Mouse (Mus musculus): ENCODE data around the gene Rassf7. TPM values are rescaled to one million over a fixed set of nuclear protein-coding genes. Genes with fewer than 3 reads are reported as not detected.

Gene Rassf7
- polyA plus RNA-seq, 1 experiment from 2014 or later = 16.1 TPM

DNA sequence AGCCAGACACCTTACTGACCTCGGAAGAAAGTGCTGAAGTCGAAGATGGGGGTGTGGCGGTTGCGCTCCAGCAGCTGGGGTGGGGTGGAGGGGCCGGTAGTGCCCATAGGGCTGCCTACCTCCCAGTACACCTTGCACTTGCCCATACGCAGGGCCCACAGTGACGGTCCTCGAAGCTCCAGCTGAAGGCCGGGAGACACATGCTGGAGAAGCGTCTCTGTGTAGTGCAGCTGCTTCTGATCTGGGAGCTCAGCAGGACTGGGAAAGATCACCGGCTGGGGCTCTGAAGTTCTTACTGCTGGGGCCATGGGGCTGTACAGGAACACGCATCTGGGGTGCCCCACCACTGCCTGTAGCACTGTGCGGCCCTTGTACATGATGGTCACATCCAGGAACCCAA is 48.0 kb downstream of the Rassf7 start:
- 88% methylated on average over 13 of the region's 13 CpGs for WGBS
- no peak overlapping the region for H3K27ac ChIP-seq (ENCODE audit: low read length)
- H3K36me3 ChIP-seq (ENCODE audit: control insufficient read depth, insufficient read depth) = peaks cover 54% of the 10 kb centered on the region

DNA sequence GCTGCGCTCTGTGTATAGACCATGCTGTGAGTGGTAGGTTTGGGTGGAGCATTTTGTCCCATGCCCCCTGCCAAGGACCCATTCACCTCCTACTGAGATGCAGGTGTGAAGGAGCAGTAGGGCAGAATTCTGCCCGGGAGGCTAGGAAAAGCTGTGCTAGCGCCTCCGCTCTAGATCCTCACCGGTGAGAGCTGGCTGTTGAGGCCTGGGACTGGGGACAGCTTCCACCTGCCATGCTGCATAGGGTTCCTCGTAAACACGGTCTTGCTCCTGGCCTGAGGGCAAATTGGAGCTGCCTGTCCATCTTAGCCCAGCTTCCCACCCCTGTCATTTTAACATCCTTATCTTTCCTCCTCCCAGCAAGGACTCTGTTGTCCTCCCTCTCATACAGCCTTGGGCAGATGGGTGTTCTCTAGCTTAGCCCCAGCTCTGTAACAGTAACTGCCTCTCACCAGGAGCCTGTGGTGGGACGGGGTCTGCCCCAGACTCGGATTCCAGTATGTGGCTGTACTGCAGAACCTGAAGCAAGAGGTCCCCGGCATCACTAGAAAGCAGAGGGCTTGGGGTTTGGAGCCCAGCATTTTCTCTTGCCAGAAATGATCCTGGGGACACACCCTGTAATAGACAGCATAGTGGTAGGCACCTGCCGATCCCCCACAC is 48.5 kb downstream of the Rassf7 start:
- Histone ChIP-seq H3K9ac (ENCODE audit: low read length) (no peak overlapping the region), H3K4me1 (ENCODE audit: control insufficient read depth, insufficient read depth, low read length) (peaks cover 12% of the 10 kb centered on the region), H3K36me3 (ENCODE audit: control insufficient read depth, insufficient read depth) (peaks cover 48% of the 10 kb centered on the region), H3K4me2 (ENCODE audit: low read depth, low read length) (no peak overlapping the region), H3K4me3 (ENCODE audit: low read length) (no peak overlapping the region), H3K27me3 (ENCODE audit: control insufficient read depth, insufficient read depth, low read length) (no peaks in the 10 kb centered on the region), H3K9me3 (replicated peaks; ENCODE audit: control insufficient read depth, low read length) (no peaks in the 10 kb centered on the region), H3K27ac (ENCODE audit: low read length) (no peak overlapping the region)
- ATAC-seq (replicated peaks; ENCODE audit: extremely low read depth, insufficient read depth, low FRiP score) = no peak
- WGBS = 73% methylated on average over 11 of the region's 11 CpGs

More for the DNA sequence above, 48.0 kb downstream of the Rassf7 start:
- Histone ChIP-seq H3K27me3 (ENCODE audit: control insufficient read depth, insufficient read depth, low read length) (no peaks in the 10 kb centered on the region), H3K4me3 (ENCODE audit: low read length) (no peak overlapping the region), H3K4me2 (ENCODE audit: low read depth, low read length) (no peak overlapping the region), H3K4me1 (ENCODE audit: control insufficient read depth, insufficient read depth, low read length) (peaks cover 12% of the 10 kb centered on the region), H3K9me3 (replicated peaks; ENCODE audit: control insufficient read depth, low read length) (no peaks in the 10 kb centered on the region), H3K9ac (ENCODE audit: low read length) (no peak overlapping the region)
- ATAC-seq (replicated peaks; ENCODE audit: extremely low read depth, insufficient read depth, low FRiP score) = no peak

DNA sequence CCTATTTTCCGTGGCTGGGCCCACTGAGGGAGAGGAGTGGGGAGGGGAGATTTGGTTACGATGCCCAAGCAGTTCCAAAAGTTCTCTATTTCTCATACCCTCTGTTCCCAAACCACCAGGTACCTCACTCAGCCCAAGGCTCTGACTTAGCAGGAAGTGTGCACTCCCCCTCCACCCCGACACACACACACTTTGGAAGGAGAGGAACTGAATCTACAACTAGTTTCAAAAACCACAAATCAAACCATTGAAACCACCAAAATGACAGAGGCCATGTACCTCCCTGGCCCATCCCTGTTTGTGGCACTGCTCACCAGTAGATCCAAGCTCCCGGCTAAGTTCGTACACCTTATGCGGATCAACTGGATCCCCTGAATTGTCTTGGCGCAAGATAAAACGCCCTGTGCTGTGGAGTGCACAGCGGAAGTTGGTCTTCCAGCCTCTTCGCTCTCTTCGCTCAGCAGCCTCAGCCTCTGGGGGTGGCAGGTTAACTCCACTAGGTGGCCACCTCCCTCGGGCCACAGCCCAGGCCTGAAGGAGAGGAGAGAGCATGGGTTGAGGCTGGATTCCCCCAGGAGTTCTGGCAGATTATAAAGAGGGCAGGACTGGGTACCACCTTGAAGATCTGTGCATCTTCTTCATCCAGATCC is 49.2 kb downstream of the Rassf7 start:
- Histone ChIP-seq H3K4me3 (ENCODE audit: low read length) (peak overlapping the region; percentile 84), H3K4me2 (ENCODE audit: low read depth, low read length) (peak overlapping the region; percentile 96), H3K27me3 (ENCODE audit: control insufficient read depth, insufficient read depth, low read length) (no peaks in the 10 kb centered on the region), H3K9ac (ENCODE audit: low read length) (peak overlapping the region; percentile 41), H3K9me3 (replicated peaks; ENCODE audit: control insufficient read depth, low read length) (no peaks in the 10 kb centered on the region), H3K27ac (ENCODE audit: low read length) (no peak overlapping the region), H3K36me3 (ENCODE audit: control insufficient read depth, insufficient read depth) (peaks cover 41% of the 10 kb centered on the region), H3K4me1 (ENCODE audit: control insufficient read depth, insufficient read depth, low read length) (peaks cover 12% of the 10 kb centered on the region)
- ATAC-seq (replicated peaks; ENCODE audit: extremely low read depth, insufficient read depth, low FRiP score) = peak; percentile 49; the same call in 1 of the 2 replicates
- 25% methylated on average over 12 of the region's 12 CpGs for WGBS

DNA sequence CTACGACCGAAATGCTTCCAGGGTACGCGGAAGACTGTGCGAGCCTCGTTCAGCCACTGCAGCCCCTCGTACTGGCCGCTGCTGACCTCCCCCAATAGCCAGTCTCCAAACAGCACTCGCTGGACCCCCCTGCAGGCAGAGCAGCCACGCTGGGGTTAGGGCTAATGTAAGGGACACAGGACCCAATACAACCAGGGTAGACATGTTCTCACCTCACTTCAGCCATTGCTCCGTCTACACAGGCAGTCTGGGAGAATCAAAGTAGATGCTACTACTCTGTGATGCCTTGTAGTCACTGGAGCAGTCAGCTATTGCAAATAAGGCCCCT is 49.7 kb downstream of the Rassf7 start:
- ATAC-seq (replicated peaks; ENCODE audit: extremely low read depth, insufficient read depth, low FRiP score) = no peak
- H3K4me1 ChIP-seq (ENCODE audit: control insufficient read depth, insufficient read depth, low read length) = peaks cover 12% of the 10 kb centered on the region
- H3K4me2 ChIP-seq (ENCODE audit: low read depth, low read length) = peak overlapping the region; percentile 96
- no peak overlapping the region for H3K27ac ChIP-seq (ENCODE audit: low read length)
- H3K9me3 ChIP-seq (replicated peaks; ENCODE audit: control insufficient read depth, low read length) = no peaks in the 10 kb centered on the region
- WGBS = 38% methylated on average over 11 of the region's 11 CpGs
- H3K36me3 ChIP-seq (ENCODE audit: control insufficient read depth, insufficient read depth) = peaks cover 37% of the 10 kb centered on the region
- no peaks in the 10 kb centered on the region for H3K27me3 ChIP-seq (ENCODE audit: control insufficient read depth, insufficient read depth, low read length)
- peak overlapping the region; percentile 41 for H3K9ac ChIP-seq (ENCODE audit: low read length)
- peak overlapping the region; percentile 84 for H3K4me3 ChIP-seq (ENCODE audit: low read length)

DNA sequence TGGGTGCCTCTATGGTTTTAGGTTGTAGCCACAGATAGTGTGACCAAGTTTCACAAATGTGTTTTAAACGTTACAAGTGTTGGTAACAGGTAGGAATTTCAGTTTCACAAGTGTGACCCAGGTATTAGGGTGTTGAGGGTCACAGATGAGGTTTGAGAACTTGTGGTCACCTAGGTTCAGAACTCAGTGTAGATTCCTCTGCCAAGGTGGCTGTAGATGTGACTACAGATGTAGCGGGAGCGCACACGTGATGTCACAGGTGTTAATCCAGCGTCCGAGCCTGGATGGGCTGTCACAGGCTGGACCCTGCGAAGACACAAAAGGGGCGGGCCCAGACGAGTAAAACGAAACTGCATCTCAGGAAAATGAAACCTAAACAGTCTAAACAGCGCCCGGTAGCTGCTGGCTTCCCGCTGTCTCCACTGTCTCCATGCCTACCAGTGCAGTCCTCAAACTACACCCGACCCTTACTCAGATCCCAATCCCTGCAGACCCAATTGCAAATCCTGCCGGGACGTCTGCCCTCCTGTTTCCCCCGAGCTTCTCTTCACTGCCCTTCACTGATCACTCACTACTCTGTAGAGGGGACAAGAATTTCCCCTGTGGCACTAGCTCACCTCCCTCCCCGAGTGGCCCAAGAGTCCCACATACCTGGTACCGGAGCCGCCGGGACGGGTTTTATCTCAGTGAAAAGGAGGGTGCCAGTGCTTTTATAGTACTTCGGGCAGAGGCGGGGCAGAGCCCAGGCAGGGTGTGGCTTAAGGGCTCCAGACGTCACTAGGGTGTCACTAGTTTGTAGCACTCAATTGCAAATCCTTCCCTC is 50.3 kb downstream of the Rassf7 start, which contains the start of gene Irf7:
TSS of gene Irf7 (minus strand) at position 743 of the 823 bp plus-strand sequence.
- peak within 1 kb of the TSS; percentile 83 for H3K9ac ChIP-seq (ENCODE audit: low read length)
- 9% methylated on average over 25 of the region's 25 CpGs for WGBS
- peak; percentile 56 for ATAC-seq (replicated peaks; ENCODE audit: extremely low read depth, insufficient read depth, low FRiP score)
- no peaks in the 10 kb centered on the region for H3K27me3 ChIP-seq (ENCODE audit: control insufficient read depth, insufficient read depth, low read length)
- H3K4me3 ChIP-seq (ENCODE audit: low read length) = peak within 1 kb of the TSS; percentile 84
- H3K27ac ChIP-seq (ENCODE audit: low read length) = peak within 1 kb of the TSS; percentile 31
- no peaks in the 10 kb centered on the region for H3K9me3 ChIP-seq (replicated peaks; ENCODE audit: control insufficient read depth, low read length)
- H3K4me2 ChIP-seq (ENCODE audit: low read depth, low read length) = peak within 1 kb of the TSS; percentile 96
- peaks cover 32% of the 10 kb centered on the region for H3K36me3 ChIP-seq (ENCODE audit: control insufficient read depth, insufficient read depth)
- peaks cover 12% of the 10 kb centered on the region for H3K4me1 ChIP-seq (ENCODE audit: control insufficient read depth, insufficient read depth, low read length)

MicroRNA genes within 50 kb of the gene (microRNA counts, 519-probe panel; counts per million panel counts)
- microRNA mmu-miR-210 = 3,372 counts per million, percentile 87 among the panel's probes with 10 or more counts

Small RNA genes within 50 kb of the gene (microRNA-seq; reads per million reads assigned to microRNA genes)
- gene Mir210 = 990 reads per million, percentile 79 among the genes with 10 or more reads in this experiment

Other genes with a start within 250 kb of the Rassf7 start
- gene Ifitm1, start 248.6 kb upstream of the Rassf7 start, polyA plus RNA-seq (2015; fragmentation: Nextera tagmentation; extraction: Ambion mirVana) = 24.0 and 34.8 TPM in 2 replicates
- 157 and 218 TPM in 2 replicates for gene Ifitm3, start 205.1 kb upstream of the Rassf7 start, polyA plus RNA-seq (2015; fragmentation: Nextera tagmentation; extraction: Ambion mirVana)
- gene Ifitm6, start 197.9 kb upstream of the Rassf7 start, polyA plus RNA-seq (2015; fragmentation: Nextera tagmentation; extraction: Ambion mirVana) = 1.0 and 1.3 TPM in 2 replicates
- not detected in 2 replicates for gene Gm17387, start 186.7 kb upstream of the Rassf7 start, polyA plus RNA-seq (2015; fragmentation: Nextera tagmentation; extraction: Ambion mirVana)
- gene B4galnt4, start 154.8 kb upstream of the Rassf7 start, polyA plus RNA-seq (2015; fragmentation: Nextera tagmentation; extraction: Ambion mirVana) = 0.54 and 0.97 TPM in 2 replicates
- 4.1 and 5.2 TPM in 2 replicates for gene Pkp3, start 137.6 kb upstream of the Rassf7 start, polyA plus RNA-seq (2015; fragmentation: Nextera tagmentation; extraction: Ambion mirVana)
- gene Sigirr, start 115.3 kb upstream of the Rassf7 start, polyA plus RNA-seq (2015; fragmentation: Nextera tagmentation; extraction: Ambion mirVana) = 7.4 and 8.5 TPM in 2 replicates
- 0.49 and 1.00 TPM in 2 replicates for gene Ano9, start 98.1 kb upstream of the Rassf7 start, polyA plus RNA-seq (2015; fragmentation: Nextera tagmentation; extraction: Ambion mirVana)
- gene Ptdss2, start 93.5 kb upstream of the Rassf7 start, polyA plus RNA-seq (2015; fragmentation: Nextera tagmentation; extraction: Ambion mirVana) = 56.1 and 63.9 TPM in 2 replicates
- 96.9 and 111 TPM in 2 replicates for gene Rnh1, start 43.0 kb upstream of the Rassf7 start, polyA plus RNA-seq (2015; fragmentation: Nextera tagmentation; extraction: Ambion mirVana)
- gene Hras, start 21.9 kb upstream of the Rassf7 start, polyA plus RNA-seq (2015; fragmentation: Nextera tagmentation; extraction: Ambion mirVana) = 59.5 and 92.1 TPM in 2 replicates
- gene Lrrc56, start 21.7 kb upstream of the Rassf7 start, polyA plus RNA-seq (2015; fragmentation: Nextera tagmentation; extraction: Ambion mirVana) = 3.0 and 4.1 TPM in 2 replicates
- gene Lmntd2, start 1.8 kb upstream of the Rassf7 start, polyA plus RNA-seq (2015; fragmentation: Nextera tagmentation; extraction: Ambion mirVana) = 0.54 and 0.76 TPM in 2 replicates
- 43.5 and 50.7 TPM in 2 replicates for gene Phrf1, start 12.9 kb downstream of the Rassf7 start, polyA plus RNA-seq (2015; fragmentation: Nextera tagmentation; extraction: Ambion mirVana)
- gene Irf7, start 50.6 kb downstream of the Rassf7 start, polyA plus RNA-seq (2015; fragmentation: Nextera tagmentation; extraction: Ambion mirVana) = 4.7 and 9.1 TPM in 2 replicates
- gene Cdhr5, start 60.9 kb downstream of the Rassf7 start, polyA plus RNA-seq (2015; fragmentation: Nextera tagmentation; extraction: Ambion mirVana) = 1.6 TPM in 1 of 2 replicates, not detected in the other
- 2.1 and 2.8 TPM in 2 replicates for gene Sct, start 63.3 kb downstream of the Rassf7 start, polyA plus RNA-seq (2015; fragmentation: Nextera tagmentation; extraction: Ambion mirVana)
- 0.05 and 0.13 TPM in 2 replicates for gene Drd4, start 76.1 kb downstream of the Rassf7 start, polyA plus RNA-seq (2015; fragmentation: Nextera tagmentation; extraction: Ambion mirVana)
- 37.6 and 37.7 TPM in 2 replicates for gene Deaf1, start 111.8 kb downstream of the Rassf7 start, polyA plus RNA-seq (2015; fragmentation: Nextera tagmentation; extraction: Ambion mirVana)
- gene Tmem80, start 111.9 kb downstream of the Rassf7 start, polyA plus RNA-seq (2015; fragmentation: Nextera tagmentation; extraction: Ambion mirVana) = 32.2 and 32.5 TPM in 2 replicates
- 2.6 and 3.9 TPM in 2 replicates for gene Eps8l2, start 123.0 kb downstream of the Rassf7 start, polyA plus RNA-seq (2015; fragmentation: Nextera tagmentation; extraction: Ambion mirVana)
- 227 and 257 TPM in 2 replicates for gene Taldo1, start 176.3 kb downstream of the Rassf7 start, polyA plus RNA-seq (2015; fragmentation: Nextera tagmentation; extraction: Ambion mirVana)
- 26.6 and 28.0 TPM in 2 replicates for gene Gatd1, start 198.3 kb downstream of the Rassf7 start, polyA plus RNA-seq (2015; fragmentation: Nextera tagmentation; extraction: Ambion mirVana)
- 5.2 and 5.9 TPM in 2 replicates for gene Cend1, start 213.6 kb downstream of the Rassf7 start, polyA plus RNA-seq (2015; fragmentation: Nextera tagmentation; extraction: Ambion mirVana)
- gene Slc25a22, start 222.0 kb downstream of the Rassf7 start, polyA plus RNA-seq (2015; fragmentation: Nextera tagmentation; extraction: Ambion mirVana) = 17.8 and 19.7 TPM in 2 replicates
- 9.0 and 9.7 TPM in 2 replicates for gene Pidd1, start 228.2 kb downstream of the Rassf7 start, polyA plus RNA-seq (2015; fragmentation: Nextera tagmentation; extraction: Ambion mirVana)
- 704 and 720 TPM in 2 replicates for gene Rplp2, start 231.5 kb downstream of the Rassf7 start, polyA plus RNA-seq (2015; fragmentation: Nextera tagmentation; extraction: Ambion mirVana)
- 73.1 and 78.0 TPM in 2 replicates for gene Pnpla2, start 239.3 kb downstream of the Rassf7 start, polyA plus RNA-seq (2015; fragmentation: Nextera tagmentation; extraction: Ambion mirVana)
- gene Cracr2b, start 245.2 kb downstream of the Rassf7 start, polyA plus RNA-seq (2015; fragmentation: Nextera tagmentation; extraction: Ambion mirVana) = 24.2 and 26.1 TPM in 2 replicates